Mouse (Mus musculus) midbrain, embryonic 16.5 days (tissue): ENCODE results near the gene Errfi1. TPM values are rescaled to one million over a fixed set of nuclear protein-coding genes. Genes with fewer than 3 reads are reported as not detected.
A peak's percentile ranks its signal among the peaks of the same experiment; 100 is the strongest.
"Not testable (repeated sequence)": the region's sequence is repeated elsewhere in the genome, so short reads cannot be mapped to it uniquely, and the experiment has no call there.

Source experiments
- ATAC-seq: fragments of 200-750 bp; cut with Nextera tagmentation; 2 replicates; pipeline ENCODE4 v1.8.0; 2017; ENCODE audit warnings: moderate TSS enrichment
- H3K27ac ChIP-seq: fragments of 300-500 bp; sonication (generic); 2 replicates; pipeline ENCODE4 v1.5.1; 2014; ENCODE audit warnings: mild to moderate bottlenecking, low read length, mixed read lengths
- H3K27me3 ChIP-seq: fragments of 300-500 bp; sonication (generic); 2 replicates; pipeline ENCODE4 v1.6.1; 2014; ENCODE audit warnings: low read depth, low read length, mixed read lengths; ENCODE audit not compliant: control insufficient read depth, insufficient read depth
- H3K36me3 ChIP-seq: fragments of 300-500 bp; sonication (generic); 2 replicates; pipeline ENCODE4 v1.6.1; 2014; ENCODE audit warnings: mild to moderate bottlenecking, low read length, moderate library complexity, mixed read lengths; ENCODE audit not compliant: control insufficient read depth, insufficient read depth
- H3K4me1 ChIP-seq: fragments of 300-500 bp; sonication (generic); 2 replicates; pipeline ENCODE4 v1.6.1; 2014; ENCODE audit warnings: mild to moderate bottlenecking, low read length, mixed read lengths; ENCODE audit not compliant: control insufficient read depth, insufficient read depth
- H3K4me2 ChIP-seq: fragments of 300-500 bp; sonication (generic); 2 replicates; pipeline ENCODE4 v1.6.1; 2014; ENCODE audit warnings: mild to moderate bottlenecking, low read length, mixed read lengths
- H3K4me3 ChIP-seq: fragments of 300-500 bp; sonication (generic); 2 replicates; pipeline ENCODE4 v1.5.1; 2014; ENCODE audit warnings: low read depth, mild to moderate bottlenecking, low read length, moderate library complexity, mixed read lengths
- H3K9ac ChIP-seq: fragments of 300-500 bp; sonication (generic); 2 replicates; pipeline ENCODE4 v1.6.1; 2014; ENCODE audit warnings: low read depth, low read length, mixed read lengths
- H3K9me3 ChIP-seq: fragments of 300-500 bp; sonication (generic); replicated peaks from 2 replicates; pipeline ENCODE4 v1.6.1; 2014; ENCODE audit warnings: mild to moderate bottlenecking, low read length, mixed read lengths; ENCODE audit not compliant: control insufficient read depth, poor library complexity, severe bottlenecking
- WGBS: fragments of 180-500 bp; shearing (Covaris S2); extraction: QIAGEN DNeasy Blood & Tissue Kit; methylation state at CpG from one replicate; pipeline ENCODE4 v1.1.7; 2014; 5-methylcytosine and 5-hydroxymethylcytosine counted together
- polyA plus RNA-seq: library from polyadenylated mRNA; unstranded; fragments of >200 nt; fragmentation: Nextera tagmentation; extraction: Ambion mirVana; gene quantifications from 2 replicates; pipeline ENCODE4 v1.2.1, GENCODE M21; 2015

Errfi1 gene
- polyA plus RNA-seq, 1 experiment from 2014 or later = 22.7 TPM

- H3K9me3 ChIP-seq = no peaks in the 10 kb centered on the region
- H3K27me3 ChIP-seq = no peaks in the 10 kb centered on the region
- peaks cover 47% of the 10 kb centered on the region for H3K36me3 ChIP-seq
- no peak overlapping the region for H3K4me3 ChIP-seq
- H3K4me1 ChIP-seq = no peaks in the 10 kb centered on the region; the same call in 1 of the 2 replicates
- H3K9ac ChIP-seq = 0 out of 2 replicates have a peak overlapping the region, but pooled peaks have one; percentile 20
- H3K27ac ChIP-seq = no peak overlapping the region
- WGBS = 58% methylated on average over 13 of the region's 13 CpGs
- no peak overlapping the region for H3K4me2 ChIP-seq
- ATAC-seq = peak; percentile 31; the same call in 1 of the 2 replicates
Observed at GRCm38 (mm10) chr4:150898716-150899365, 45.1 kb downstream of the Errfi1 start.

GRCm38 (mm10) chr4:150900486-150900885 lies 46.8 kb downstream of the Errfi1 start:
- no peaks in the 10 kb centered on the region; the same call in 1 of the 2 replicates for H3K4me1 ChIP-seq
- no peaks in the 10 kb centered on the region for H3K9me3 ChIP-seq
- H3K27ac ChIP-seq = no peak overlapping the region
- no peak overlapping the region for H3K9ac ChIP-seq
- peaks cover 53% of the 10 kb centered on the region for H3K36me3 ChIP-seq
- no peak overlapping the region for H3K4me3 ChIP-seq
- H3K27me3 ChIP-seq = no peaks in the 10 kb centered on the region
- ATAC-seq = no peak
- 96% methylated on average over 13 of the region's 13 CpGs for WGBS
- no peak overlapping the region for H3K4me2 ChIP-seq

- 57% methylated on average over 9 of the region's 9 CpGs for WGBS
- no peak overlapping the region for H3K4me3 ChIP-seq
- H3K4me2 ChIP-seq = no peak overlapping the region
- H3K9ac ChIP-seq = no peak overlapping the region
- H3K36me3 ChIP-seq = peaks cover 50% of the 10 kb centered on the region
- no peaks in the 10 kb centered on the region; the same call in 1 of the 2 replicates for H3K4me1 ChIP-seq
- no peaks in the 10 kb centered on the region for H3K9me3 ChIP-seq
- no peak for ATAC-seq
- no peak overlapping the region for H3K27ac ChIP-seq
- H3K27me3 ChIP-seq = no peaks in the 10 kb centered on the region
Observed at GRCm38 (mm10) chr4:150901651-150902050, 47.9 kb downstream of the Errfi1 start.

- Histone ChIP-seq H3K4me2 (no peak overlapping the region), H3K36me3 (peaks cover 46% of the 10 kb centered on the region), H3K27me3 (no peaks in the 10 kb centered on the region), H3K4me1 (no peaks in the 10 kb centered on the region; the same call in 1 of the 2 replicates), H3K27ac (no peak overlapping the region), H3K9ac (no peak overlapping the region), H3K4me3 (no peak overlapping the region), H3K9me3 (no peaks in the 10 kb centered on the region)
- no peak for ATAC-seq
- 93% methylated on average over 12 of the region's 12 CpGs for WGBS
Observed at GRCm38 (mm10) chr4:150902062-150902461, 48.3 kb downstream of the Errfi1 start.

- H3K4me3 ChIP-seq = no peak overlapping the region
- 95% methylated on average over 14 of the region's 14 CpGs for WGBS
- peaks cover 36% of the 10 kb centered on the region for H3K36me3 ChIP-seq
- no peak overlapping the region for H3K4me2 ChIP-seq
- H3K27ac ChIP-seq = no peak overlapping the region
- H3K4me1 ChIP-seq = peaks cover 2% of the 10 kb centered on the region; the same call in 1 of the 2 replicates
- H3K9ac ChIP-seq = no peak overlapping the region
- no peak for ATAC-seq
- H3K9me3 ChIP-seq = no peaks in the 10 kb centered on the region
- H3K27me3 ChIP-seq = no peaks in the 10 kb centered on the region
Observed at GRCm38 (mm10) chr4:150903091-150903742, 49.5 kb downstream of the Errfi1 start.

- Histone ChIP-seq H3K4me1 (peaks cover 10% of the 10 kb centered on the region), H3K9me3 (no peaks in the 10 kb centered on the region), H3K27me3 (no peaks in the 10 kb centered on the region), H3K4me3 (no peak overlapping the region), H3K36me3 (peaks cover 22% of the 10 kb centered on the region), H3K9ac (no peak overlapping the region), H3K4me2 (no peak overlapping the region), H3K27ac (no peak overlapping the region)
- no peak for ATAC-seq
- WGBS = 93% methylated on average over 8 of the region's 8 CpGs
Observed at GRCm38 (mm10) chr4:150907099-150907498, 53.4 kb downstream of the Errfi1 start.

- WGBS = 80% methylated on average over 5 of the region's 5 CpGs
- H3K36me3 ChIP-seq = peaks cover 12% of the 10 kb centered on the region
- not testable (repeated sequence) for H3K9ac ChIP-seq, H3K9me3 ChIP-seq, H3K4me3 ChIP-seq, ATAC-seq, H3K27ac ChIP-seq, H3K27me3 ChIP-seq
- peaks cover 16% of the 10 kb centered on the region for H3K4me1 ChIP-seq
- H3K4me2 ChIP-seq = peak overlapping the region; percentile 78; the same call in 1 of the 2 replicates
Observed at GRCm38 (mm10) chr4:150908512-150908911, 54.8 kb downstream of the Errfi1 start.

GRCm38 (mm10) chr4:150909451-150910156 lies 55.9 kb downstream of the Errfi1 start:
- peak; percentile 86 for ATAC-seq
- peak overlapping the region; percentile 80 for H3K4me3 ChIP-seq
- under 1% methylated on average over 53 of the region's 56 CpGs for WGBS
- H3K27me3 ChIP-seq = no peaks in the 10 kb centered on the region
- H3K9me3 ChIP-seq = no peaks in the 10 kb centered on the region
- H3K4me1 ChIP-seq = peaks cover 19% of the 10 kb centered on the region
- H3K9ac ChIP-seq = peak overlapping the region; percentile 67
- H3K4me2 ChIP-seq = peak overlapping the region; percentile 78
- peaks cover 8% of the 10 kb centered on the region for H3K36me3 ChIP-seq
- H3K27ac ChIP-seq = peak overlapping the region; percentile 76
